Mouse (Mus musculus): ENCODE results near the gene Etv6.

- TF ChIP-seq CTCF (IDR thresholded peaks at IDR 0.05; ENCODE audit: low read depth, low read length) (no peak), GATA1 (IDR thresholded peaks at IDR 0.05; ENCODE audit: borderline replicate concordance, low read length) (no peak), TAL1 (conservative IDR thresholded peaks at IDR 0.05; ENCODE audit: low read depth, low read length) (no peak), GATA2 (IDR thresholded peaks at IDR 0.05; ENCODE audit: borderline replicate concordance, low read depth, low read length) (no peak)
Observed at GRCm38 (mm10) chr6:134161040-134161439, 125.5 kb downstream of the Etv6 start.

Measured in G1E (cell line).